ENCODE assay signal across 9 mouse cellular contexts in the genomic region with DNA sequence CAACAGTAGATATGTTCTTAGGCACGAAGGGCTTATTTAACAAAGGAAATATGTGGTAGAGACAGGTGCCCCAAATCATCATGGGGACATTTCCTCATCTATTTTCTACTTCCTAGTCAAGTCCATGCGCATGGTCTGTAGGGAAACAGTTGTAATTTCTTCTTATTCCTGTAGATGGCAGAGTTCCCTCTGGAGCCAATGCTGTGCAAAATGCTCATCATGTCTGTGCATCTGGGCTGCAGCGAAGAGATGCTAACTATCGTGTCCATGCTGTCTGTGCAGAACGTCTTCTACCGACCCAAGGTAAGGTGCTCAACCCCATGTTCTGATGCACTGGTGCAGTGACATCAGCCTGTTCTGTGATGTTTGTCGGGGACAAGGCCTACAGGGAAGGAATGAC. TPM values are rescaled to one million over a fixed set of nuclear protein-coding genes. Genes with fewer than 3 reads are reported as not detected.
DNase-seq lines count a peak whose midpoint lies in the region; ATAC-seq and TF ChIP-seq lines count a peak whose summit lies in the region.
"Had no signal": no experiment of that assay in that cellular context is flagged by ENCODE, and none has a peak within 500 bp of the region (broad histone marks: within the 10 kb centered on the region; RNA-seq: fewer than 3 reads in every experiment).

No protein-coding gene starts in this region.

- no peak overlapping the region for H3K4me2 ChIP-seq in kidney, embryonic 16.5 days (replicated peaks; ENCODE audit: low read depth, low read length)
- no peak overlapping the region for H3K4me2 ChIP-seq in kidney, embryonic 14.5 days (replicated peaks; ENCODE audit: low read depth, low read length)

- TF ChIP-seq POLR2A in MEL (IDR thresholded peaks at IDR 0.05; ENCODE audit: control insufficient read depth in 1 of 2, insufficient read depth in 1 of 2, low read depth in 1 of 2, low read length in 2 of 2, poor library complexity in 1 of 2): no peak

- H3K27me3 ChIP-seq in kidney, embryonic 16.5 days (ENCODE audit: insufficient read depth, low read length): no peaks in the 10 kb centered on the region
- H3K27me3 ChIP-seq in kidney, embryonic 14.5 days (ENCODE audit: control insufficient read depth, insufficient read depth, low read length): no peaks in the 10 kb centered on the region
- no peaks in the 10 kb centered on the region for H3K27me3 ChIP-seq in MEL (ENCODE audit: control insufficient read depth in 1 of 2, insufficient read depth in 2 of 2, low read length in 2 of 2)

- peak; percentile 61 for DNase-seq in CD4-positive helper T cell, adult 2 months (ENCODE audit: low read depth, low spot score)
- peak; percentile 85 for DNase-seq in MEL (ENCODE audit: low read depth, low spot score)
- peak; percentile 82 for DNase-seq in mesoderm, embryonic 11.5 days (ENCODE audit: low read depth, low spot score)
- no peak for DNase-seq in spleen, postnatal 14 days (ENCODE audit: low spot score in 2 of 2)
- DNase-seq in thymus, postnatal 36 days: no peak

- H3K9me3 ChIP-seq in kidney, embryonic 16.5 days (ENCODE audit: low read length): no peaks in the 10 kb centered on the region
- H3K9me3 ChIP-seq in kidney, embryonic 14.5 days (ENCODE audit: control insufficient read depth, low read length): no peaks in the 10 kb centered on the region
- H3K9me3 ChIP-seq in MEL (replicated peaks; ENCODE audit: insufficient read depth, low read length): no peaks in the 10 kb centered on the region

- H3K4me1 ChIP-seq in kidney, embryonic 16.5 days (ENCODE audit: insufficient read depth, low read length): no peaks in the 10 kb centered on the region
- H3K4me1 ChIP-seq in kidney, embryonic 14.5 days (ENCODE audit: control insufficient read depth, insufficient read depth, low read length): no peaks in the 10 kb centered on the region
- no peaks in the 10 kb centered on the region for H3K4me1 ChIP-seq in MEL (ENCODE audit: control insufficient read depth in 1 of 2, insufficient read depth in 2 of 2, low read length in 2 of 2)

- peaks cover 56% of the 10 kb centered on the region for H3K36me3 ChIP-seq in kidney, embryonic 16.5 days (ENCODE audit: insufficient read depth, low read length)
- H3K36me3 ChIP-seq in kidney, embryonic 14.5 days (ENCODE audit: control insufficient read depth, insufficient read depth, low read length): peaks cover 79% of the 10 kb centered on the region
- H3K36me3 ChIP-seq in MEL (ENCODE audit: control insufficient read depth in 1 of 2, insufficient read depth in 2 of 2, low read length in 2 of 2): peaks cover 0 to 19% of the 10 kb centered on the region in 2 experiments; a peak in 2 of 4 replicates

- H3K9ac ChIP-seq in kidney, embryonic 16.5 days (replicated peaks; ENCODE audit: low read length): no peak overlapping the region
- no peak overlapping the region for H3K9ac ChIP-seq in kidney, embryonic 14.5 days (ENCODE audit: low read depth, low read length)
- no peak overlapping the region for H3K9ac ChIP-seq in MEL (ENCODE audit: control insufficient read depth, low read depth, low read length, poor library complexity, severe bottlenecking)

- no peak overlapping the region for H3K27ac ChIP-seq in kidney, embryonic 16.5 days (ENCODE audit: low read length)
- no peak overlapping the region for H3K27ac ChIP-seq in kidney, embryonic 14.5 days (ENCODE audit: low read depth, low read length)
- H3K27ac ChIP-seq in MEL (ENCODE audit: control insufficient read depth, low read depth, low read length): no peak overlapping the region

- TF ChIP-seq RAD21 in MEL (IDR thresholded peaks at IDR 0.05; ENCODE audit: low read depth, low read length): peak; percentile 42

- H3K4me3 ChIP-seq in kidney, embryonic 16.5 days (ENCODE audit: low read length): no peak overlapping the region
- no peak overlapping the region for H3K4me3 ChIP-seq in kidney, embryonic 14.5 days (ENCODE audit: low read length)
- H3K4me3 ChIP-seq in MEL (ENCODE audit: control insufficient read depth in 1 of 2, insufficient read depth in 1 of 2, low read depth in 2 of 2, low read length in 2 of 2): no peak overlapping the region
- H3K4me3 ChIP-seq: myocyte had no signal

- peak; percentile 42 to 88 (median 78) for TF ChIP-seq CTCF in MEL (IDR thresholded peaks at IDR 0.05 in 2 of 3, conservative IDR thresholded peaks at IDR 0.05 in 1 of 3; ENCODE audit: control insufficient read depth in 1 of 3, insufficient read depth in 1 of 3, low read depth in 2 of 3, low read length in 3 of 3, poor library complexity in 1 of 3, severe bottlenecking in 1 of 3)

- peak; percentile 31; the same call in 1 of the 2 replicates for ATAC-seq in kidney, embryonic 16.5 days (ENCODE audit: low FRiP score, low TSS enrichment)
- ATAC-seq in kidney, embryonic 14.5 days (ENCODE audit: low FRiP score, low TSS enrichment): no peak
- peak; percentile 69 for ATAC-seq in erythroblast, adult 5-6 weeks (replicated peaks; ENCODE audit: low FRiP score, poor library complexity, severe bottlenecking)

- H3K79me2 ChIP-seq in MEL (ENCODE audit: control insufficient read depth, insufficient read depth, low read length, poor library complexity): no peaks in the 10 kb centered on the region

- 41% methylated on average over 7 of the region's 7 CpGs for WGBS in kidney, embryonic 16.5 days
- 48% methylated on average over 7 of the region's 7 CpGs for WGBS in kidney, embryonic 14.5 days

- TF ChIP-seq EP300 in MEL (IDR thresholded peaks at IDR 0.05; ENCODE audit: low read depth in 1 of 2, low read length in 2 of 2): no peak

TF ChIP-seq in MEL, 35 proteins besides CTCF, POLR2A, EP300 and RAD21:
- TF ChIP-seq TBP (IDR thresholded peaks at IDR 0.05; ENCODE audit: low read depth, low read length): no peak
- TF ChIP-seq SMC3 (IDR thresholded peaks at IDR 0.05; ENCODE audit: low read depth, low read length): peak; percentile 45; the same call in 1 of the 2 replicates
- TF ChIP-seq MYC (IDR thresholded peaks at IDR 0.05; ENCODE audit: low read depth, low read length): peak; percentile 71; the same call in 1 of the 2 replicates
- TF ChIP-seq ELF1 (IDR thresholded peaks at IDR 0.05; ENCODE audit: low read depth, low read length): 0 out of 2 replicates have a peak, but pooled peaks have one; percentile 17

RNA-seq across cellular contexts. Expression of gene Etv4, which starts 21.4 kb away (rescaled TPM):
- 51.0 and 63.2 TPM in 2 replicates for polyA plus RNA-seq in kidney, embryonic 16.5 days (2015; fragmentation: Nextera tagmentation; extraction: Ambion mirVana)
- polyA plus RNA-seq in kidney, embryonic 14.5 days (2014; fragmentation: Nextera tagmentation; extraction: Ambion mirVana): 47.9 and 52.9 TPM in 2 replicates
- total RNA-seq in MEL (2012; rRNA removed): 16.5 and 19.1 TPM in 2 replicates
- polyA plus RNA-seq in MEL (2012; ENCODE audit: insufficient read depth in 1 of 2, insufficient read length in 2 of 2, low read depth in 1 of 2, low replicate concordance in 2 of 2, missing spikeins in 1 of 2): 10 to 100 TPM in 1 of 2 experiments, not detected in 1; 22.1 TPM
- not detected in 2 replicates for total RNA-seq in erythroblast, adult 5-6 weeks (2015; ENCODE audit: low replicate concordance)
- total RNA-seq in erythroblast, adult 5-6 weeks (2017; ENCODE audit: low replicate concordance): not detected in 2 replicates

RNA-seq across cellular contexts. Expression of gene Dhx8, which starts 31.0 kb away (rescaled TPM):
- polyA plus RNA-seq in kidney, embryonic 16.5 days (2015; fragmentation: Nextera tagmentation; extraction: Ambion mirVana): 31.3 and 33.2 TPM in 2 replicates
- 26.0 and 38.1 TPM in 2 replicates for polyA plus RNA-seq in kidney, embryonic 14.5 days (2014; fragmentation: Nextera tagmentation; extraction: Ambion mirVana)
- 33.1 and 34.3 TPM in 2 replicates for total RNA-seq in MEL (2012; rRNA removed)
- 10 to 100 TPM in 1 of 2 experiments, not detected in 1; 44.7 TPM for polyA plus RNA-seq in MEL (2012; ENCODE audit: insufficient read depth in 1 of 2, insufficient read length in 2 of 2, low read depth in 1 of 2, low replicate concordance in 2 of 2, missing spikeins in 1 of 2)
- total RNA-seq in erythroblast, adult 5-6 weeks (2015; ENCODE audit: low replicate concordance): 32.0 and 32.9 TPM in 2 replicates
- 47.7 and 77.6 TPM in 2 replicates for total RNA-seq in erythroblast, adult 5-6 weeks (2017; ENCODE audit: low replicate concordance)

Comparison
In these comparisons a context has a peak if more than half of its experiments do, and no peak if none do; other contexts are left out.
1. DNase-seq: peak in CD4-positive helper T cell, adult 2 months (single experiment), MEL (single experiment) and mesoderm, embryonic 11.5 days (single experiment); none in spleen, postnatal 14 days (0 of 2) and thymus, postnatal 36 days (0 of 2).